Mouse (Mus musculus): ENCODE measurements around the gene Tns2. TPM values are rescaled to one million over a fixed set of nuclear protein-coding genes. Genes with fewer than 3 reads are reported as not detected.
A peak's percentile ranks its signal among the peaks of the same experiment; 100 is the strongest.
"Not testable (repeated sequence)": the region's sequence is repeated elsewhere in the genome, so short reads cannot be mapped to it uniquely, and the experiment has no call there.

Tns2 gene
- polyA plus RNA-seq, 1 experiment from 2014 or later = 14.6 TPM

DNA sequence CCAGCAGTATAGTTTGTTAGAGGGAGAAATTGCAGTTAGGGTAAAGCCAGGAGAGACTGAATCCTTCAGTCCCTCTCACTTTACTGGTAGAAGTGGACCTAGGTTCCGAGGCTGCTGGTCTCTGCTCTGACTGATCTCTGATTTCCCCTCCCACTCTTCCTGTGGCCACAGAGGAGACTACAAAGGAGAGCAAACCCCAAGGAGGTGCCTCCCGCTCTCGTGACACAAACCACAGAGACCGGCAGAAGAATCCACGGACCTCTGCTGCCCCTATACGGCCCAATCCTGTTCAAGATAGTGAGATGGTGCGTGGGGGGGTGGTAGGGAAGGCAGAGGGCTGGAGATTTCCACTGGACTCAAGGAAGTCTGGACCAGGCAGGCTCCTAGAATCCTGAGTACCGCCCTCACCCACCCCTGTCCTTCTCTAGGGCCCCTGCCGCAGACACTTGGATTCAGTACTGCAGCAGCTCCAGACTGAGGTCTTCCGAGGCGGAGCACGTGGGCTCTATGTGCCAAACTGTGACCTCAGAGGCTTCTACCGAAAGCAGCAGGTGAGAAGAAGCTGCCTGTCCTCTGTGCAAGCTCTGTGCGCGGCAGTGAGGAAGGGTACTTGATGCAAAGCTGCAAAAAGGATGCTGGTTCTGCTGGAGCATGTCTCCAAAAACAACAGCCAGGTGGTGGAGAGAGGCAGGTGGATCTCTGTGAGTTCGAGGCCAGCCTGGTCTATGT lies 47.6 kb downstream of the Tns2 start:
- Histone ChIP-seq H3K9me3 (ENCODE audit: control insufficient read depth, low read length) (no peaks in the 10 kb centered on the region), H3K27ac (replicated peaks; ENCODE audit: low read depth, low read length) (no peak overlapping the region), H3K36me3 (ENCODE audit: control insufficient read depth, insufficient read depth, low read length) (no peaks in the 10 kb centered on the region), H3K9ac (ENCODE audit: low read length) (no peak overlapping the region), H3K4me3 (ENCODE audit: low read depth, low read length) (no peak overlapping the region), H3K27me3 (ENCODE audit: control insufficient read depth, insufficient read depth, low read length) (peaks cover 28% of the 10 kb centered on the region), H3K4me2 (ENCODE audit: low read depth, severe bottlenecking) (no peak overlapping the region), H3K4me1 (ENCODE audit: control insufficient read depth, insufficient read depth, low read length) (peaks cover 14% of the 10 kb centered on the region)
- ATAC-seq (ENCODE audit: insufficient number of reproducible peaks, low FRiP score, low TSS enrichment, low read depth) = no peak
- WGBS = 67% methylated on average over 16 of the region's 16 CpGs
- no peak for DNase-seq (ENCODE audit: low spot score)

DNA sequence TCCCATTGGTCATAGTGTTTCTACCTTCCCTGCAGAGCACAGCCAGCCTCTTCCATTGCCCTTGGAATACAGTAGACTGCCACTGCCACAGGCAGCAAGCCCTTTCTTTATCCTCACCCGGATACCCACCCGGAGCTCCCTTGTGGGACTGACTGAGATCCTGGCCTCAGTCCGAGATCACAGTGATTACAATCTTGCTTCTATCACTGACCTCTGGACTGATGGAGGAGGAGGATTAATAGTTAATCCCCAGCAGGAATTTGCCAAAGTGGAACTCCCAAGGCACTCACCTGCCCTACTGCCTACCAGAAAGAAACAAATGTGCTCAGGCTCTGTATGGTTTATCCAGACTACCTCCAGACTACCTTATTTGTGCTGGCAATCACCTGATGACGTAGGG lies 49.3 kb downstream of the Tns2 start:
- Histone ChIP-seq H3K4me2 (ENCODE audit: low read depth, severe bottlenecking) (no peak overlapping the region), H3K27ac (replicated peaks; ENCODE audit: low read depth, low read length) (no peak overlapping the region), H3K27me3 (ENCODE audit: control insufficient read depth, insufficient read depth, low read length) (peaks cover 16% of the 10 kb centered on the region), H3K4me1 (ENCODE audit: control insufficient read depth, insufficient read depth, low read length) (peaks cover 12% of the 10 kb centered on the region), H3K4me3 (ENCODE audit: low read depth, low read length) (no peak overlapping the region), H3K9me3 (ENCODE audit: control insufficient read depth, low read length) (no peaks in the 10 kb centered on the region), H3K36me3 (ENCODE audit: control insufficient read depth, insufficient read depth, low read length) (no peaks in the 10 kb centered on the region), H3K9ac (ENCODE audit: low read length) (no peak overlapping the region)
- DNase-seq (ENCODE audit: low spot score) (no peak), ATAC-seq (ENCODE audit: insufficient number of reproducible peaks, low FRiP score, low TSS enrichment, low read depth) (no peak)
- WGBS = 78% methylated on average over 4 of the region's 4 CpGs

DNA sequence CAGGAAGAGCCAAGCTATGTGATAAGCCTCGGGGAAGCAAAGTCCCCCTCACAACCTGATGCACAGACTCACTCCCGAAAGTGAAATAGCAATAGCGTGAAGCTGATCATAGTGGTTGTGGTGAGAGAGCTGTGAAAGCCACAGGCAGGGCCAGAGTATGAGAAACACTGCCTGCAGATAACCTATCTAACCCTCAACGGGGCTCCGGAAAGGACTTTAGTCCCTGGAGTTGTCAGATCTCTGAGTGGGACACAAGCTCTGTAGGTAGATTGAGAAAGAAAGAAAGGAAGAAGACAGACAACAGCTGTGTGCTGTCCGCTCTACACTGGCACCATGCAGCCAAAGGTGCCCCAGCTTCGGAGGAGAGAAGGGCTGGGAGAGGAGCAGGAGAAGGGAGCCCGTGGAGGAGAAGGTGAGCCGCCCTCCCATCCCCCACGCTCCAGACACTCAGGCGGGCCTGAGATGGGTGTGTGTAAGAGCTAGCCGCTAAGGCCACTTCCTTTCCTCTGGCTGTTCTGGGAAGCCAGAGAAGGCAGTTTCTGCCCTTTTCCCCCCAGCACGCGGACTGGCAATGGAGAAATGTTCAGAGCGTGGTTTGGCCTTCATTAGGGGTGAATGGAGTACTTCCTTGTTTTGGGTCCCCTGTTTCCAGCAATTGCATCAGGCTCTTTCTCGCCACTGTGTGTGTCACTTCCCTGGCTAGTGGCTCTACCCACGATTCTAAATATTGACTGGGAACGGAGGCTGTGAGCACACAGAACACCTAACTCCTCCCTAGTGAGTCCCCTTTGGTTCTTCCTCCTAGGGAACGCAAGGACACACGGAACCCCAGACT lies 50.3 kb downstream of the Tns2 start, which contains the start of gene Soat2:
Gene Soat2, plus strand, starts transcription at position 226 of the 835 bp plus-strand sequence.
- no peak within 1 kb of the TSS for H3K4me2 ChIP-seq (ENCODE audit: low read depth, severe bottlenecking)
- peaks cover 12% of the 10 kb centered on the region for H3K4me1 ChIP-seq (ENCODE audit: control insufficient read depth, insufficient read depth, low read length)
- DNase-seq (ENCODE audit: low spot score) (no peak), ATAC-seq (ENCODE audit: insufficient number of reproducible peaks, low FRiP score, low TSS enrichment, low read depth) (no peak)
- no peak within 1 kb of the TSS for H3K4me3 ChIP-seq (ENCODE audit: low read depth, low read length)
- WGBS = 46% methylated on average over 20 of the region's 20 CpGs
- no peak within 1 kb of the TSS for H3K27ac ChIP-seq (replicated peaks; ENCODE audit: low read depth, low read length)
- H3K27me3 ChIP-seq (ENCODE audit: control insufficient read depth, insufficient read depth, low read length) = peaks cover 6% of the 10 kb centered on the region
- no peaks in the 10 kb centered on the region for H3K36me3 ChIP-seq (ENCODE audit: control insufficient read depth, insufficient read depth, low read length)
- peak within 1 kb of the TSS; percentile 40 for H3K9ac ChIP-seq (ENCODE audit: low read length)
- H3K9me3 ChIP-seq (ENCODE audit: control insufficient read depth, low read length) = no peaks in the 10 kb centered on the region

DNA sequence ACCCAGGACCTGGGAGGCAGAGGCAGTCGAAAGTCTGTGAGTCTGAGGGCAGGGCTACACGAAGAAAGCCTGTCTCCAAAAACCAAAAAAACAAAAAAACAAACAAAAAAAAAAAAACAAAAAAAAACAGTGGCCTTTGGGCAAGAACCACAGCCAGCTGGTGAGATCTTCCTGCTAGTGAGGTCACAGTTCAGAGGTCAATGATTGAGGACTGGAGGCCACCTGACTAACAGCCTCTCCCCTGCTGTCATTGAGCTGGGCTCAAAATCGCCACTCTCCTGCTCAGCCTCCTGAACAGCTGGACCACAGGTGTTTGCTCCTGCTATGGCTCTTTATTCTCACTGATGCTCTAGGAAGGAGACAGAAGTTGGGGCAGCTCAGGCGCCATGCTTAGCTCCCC lies 52.4 kb downstream of the Tns2 start:
- H3K4me1 ChIP-seq (ENCODE audit: control insufficient read depth, insufficient read depth, low read length) = peaks cover 12% of the 10 kb centered on the region
- H3K9me3 ChIP-seq (ENCODE audit: control insufficient read depth, low read length) = no peaks in the 10 kb centered on the region
- H3K4me3 ChIP-seq (ENCODE audit: low read depth, low read length) = no peak overlapping the region
- ATAC-seq (ENCODE audit: insufficient number of reproducible peaks, low FRiP score, low TSS enrichment, low read depth) (no peak), DNase-seq (ENCODE audit: low spot score) (no peak)
- no peaks in the 10 kb centered on the region for H3K36me3 ChIP-seq (ENCODE audit: control insufficient read depth, insufficient read depth, low read length)
- no peak overlapping the region for H3K9ac ChIP-seq (ENCODE audit: low read length)
- no peaks in the 10 kb centered on the region for H3K27me3 ChIP-seq (ENCODE audit: control insufficient read depth, insufficient read depth, low read length)
- H3K27ac ChIP-seq (replicated peaks; ENCODE audit: low read depth, low read length) = peak overlapping the region; percentile 30; the same call in 1 of the 2 replicates
- no peak overlapping the region for H3K4me2 ChIP-seq (ENCODE audit: low read depth, severe bottlenecking)
- WGBS = 35% methylated on average over 4 of the region's 4 CpGs

DNA sequence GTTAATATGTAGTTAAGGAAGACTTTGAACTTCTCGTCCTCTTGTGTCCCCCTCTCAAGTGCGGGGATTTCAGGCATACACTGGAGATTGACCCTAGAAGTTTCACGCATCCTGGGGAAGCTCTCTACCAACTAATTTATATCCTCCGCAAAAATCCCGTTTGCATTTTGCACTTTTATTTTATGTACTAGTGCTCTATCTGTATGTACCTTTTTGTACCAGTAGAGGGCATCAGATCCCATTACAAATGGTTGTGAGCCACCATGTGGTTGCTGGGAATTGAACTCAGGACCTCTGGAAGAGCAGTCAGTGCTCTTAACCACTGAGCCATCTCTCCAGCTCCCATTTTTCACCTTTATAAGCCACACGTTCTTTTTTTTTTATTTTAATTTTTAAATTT lies 54.8 kb downstream of the Tns2 start:
- ATAC-seq (ENCODE audit: insufficient number of reproducible peaks, low FRiP score, low TSS enrichment, low read depth); DNase-seq (ENCODE audit: low spot score); H3K4me2 ChIP-seq (ENCODE audit: low read depth, severe bottlenecking); H3K9ac ChIP-seq (ENCODE audit: low read length); H3K4me3 ChIP-seq (ENCODE audit: low read depth, low read length); H3K9me3 ChIP-seq (ENCODE audit: control insufficient read depth, low read length); H3K27me3 ChIP-seq (ENCODE audit: control insufficient read depth, insufficient read depth, low read length); H3K36me3 ChIP-seq (ENCODE audit: control insufficient read depth, insufficient read depth, low read length); H3K27ac ChIP-seq (replicated peaks; ENCODE audit: low read depth, low read length): not testable (repeated sequence)
- H3K4me1 ChIP-seq (ENCODE audit: control insufficient read depth, insufficient read depth, low read length) = peaks cover 12% of the 10 kb centered on the region
- 91% methylated on average over 6 of the region's 6 CpGs for WGBS

DNA sequence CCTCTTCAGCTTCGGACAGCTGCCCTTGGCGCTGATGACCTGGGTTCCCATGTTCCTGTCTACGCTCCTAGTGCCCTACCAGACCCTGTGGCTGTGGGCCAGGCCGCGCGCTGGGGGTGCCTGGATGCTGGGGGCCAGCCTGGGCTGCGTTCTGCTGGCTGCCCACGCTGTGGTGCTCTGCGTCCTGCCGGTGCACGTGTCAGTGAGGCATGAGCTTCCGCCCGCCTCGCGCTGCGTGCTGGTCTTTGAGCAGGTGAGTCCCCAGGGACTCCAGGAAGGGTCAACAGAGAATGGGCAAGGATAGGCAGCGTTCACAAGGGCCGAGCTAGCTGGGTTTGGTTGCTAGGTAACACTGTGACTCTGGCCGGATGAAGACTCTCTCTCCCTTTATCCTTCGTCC lies 56.6 kb downstream of the Tns2 start:
- Histone ChIP-seq H3K4me1 (ENCODE audit: control insufficient read depth, insufficient read depth, low read length) (peaks cover 3% of the 10 kb centered on the region; the same call in 1 of the 2 replicates), H3K27ac (replicated peaks; ENCODE audit: low read depth, low read length) (no peak overlapping the region), H3K4me3 (ENCODE audit: low read depth, low read length) (no peak overlapping the region), H3K36me3 (ENCODE audit: control insufficient read depth, insufficient read depth, low read length) (no peaks in the 10 kb centered on the region), H3K4me2 (ENCODE audit: low read depth, severe bottlenecking) (no peak overlapping the region), H3K9ac (ENCODE audit: low read length) (no peak overlapping the region), H3K9me3 (ENCODE audit: control insufficient read depth, low read length) (no peaks in the 10 kb centered on the region), H3K27me3 (ENCODE audit: control insufficient read depth, insufficient read depth, low read length) (no peaks in the 10 kb centered on the region)
- 50% methylated on average over 20 of the region's 20 CpGs for whole genome bisulfite sequencing
- no peak for DNase-seq (ENCODE audit: low spot score)
- ATAC-seq (ENCODE audit: insufficient number of reproducible peaks, low FRiP score, low TSS enrichment, low read depth) = no peak

DNA sequence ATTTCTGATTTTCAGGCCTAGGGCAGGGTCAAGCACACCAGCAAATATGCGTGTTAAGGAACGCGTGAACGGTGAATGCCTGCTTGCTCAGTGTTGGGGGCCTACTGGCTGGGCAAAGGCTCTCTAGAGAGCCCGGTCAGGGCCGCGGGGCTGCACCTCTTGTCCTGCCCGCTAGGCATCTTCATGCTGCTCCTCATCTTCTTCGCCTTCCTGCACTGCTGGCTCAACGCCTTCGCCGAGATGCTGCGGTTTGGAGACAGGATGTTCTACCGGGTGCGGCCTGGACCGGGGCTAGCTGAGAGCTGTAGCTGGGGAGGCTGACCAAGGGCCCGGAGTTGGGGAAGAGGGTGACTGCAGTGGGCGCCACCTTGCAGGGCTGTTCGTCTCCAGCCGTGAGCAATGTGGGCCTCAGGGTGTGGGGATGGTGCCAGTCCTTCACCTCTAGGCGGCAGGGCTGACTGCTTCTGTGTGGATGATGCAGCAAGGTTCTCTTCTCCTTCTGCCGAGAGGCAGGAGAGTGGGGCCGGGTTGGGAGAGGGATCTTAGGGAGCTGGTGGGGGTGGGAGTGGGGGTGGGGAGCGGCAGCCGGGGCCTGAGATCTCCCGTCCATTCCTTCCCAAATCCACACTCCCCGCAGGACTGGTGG lies 60.3 kb downstream of the Tns2 start:
- Histone ChIP-seq H3K4me2 (ENCODE audit: low read depth, severe bottlenecking) (no peak overlapping the region), H3K9ac (ENCODE audit: low read length) (no peak overlapping the region), H3K27me3 (ENCODE audit: control insufficient read depth, insufficient read depth, low read length) (no peaks in the 10 kb centered on the region), H3K36me3 (ENCODE audit: control insufficient read depth, insufficient read depth, low read length) (no peaks in the 10 kb centered on the region), H3K9me3 (ENCODE audit: control insufficient read depth, low read length) (no peaks in the 10 kb centered on the region), H3K27ac (replicated peaks; ENCODE audit: low read depth, low read length) (no peak overlapping the region), H3K4me1 (ENCODE audit: control insufficient read depth, insufficient read depth, low read length) (no peaks in the 10 kb centered on the region), H3K4me3 (ENCODE audit: low read depth, low read length) (no peak overlapping the region)
- DNase-seq (ENCODE audit: low spot score) (no peak), ATAC-seq (ENCODE audit: insufficient number of reproducible peaks, low FRiP score, low TSS enrichment, low read depth) (no peak)
- WGBS = 57% methylated on average over 27 of the region's 27 CpGs

DNA sequence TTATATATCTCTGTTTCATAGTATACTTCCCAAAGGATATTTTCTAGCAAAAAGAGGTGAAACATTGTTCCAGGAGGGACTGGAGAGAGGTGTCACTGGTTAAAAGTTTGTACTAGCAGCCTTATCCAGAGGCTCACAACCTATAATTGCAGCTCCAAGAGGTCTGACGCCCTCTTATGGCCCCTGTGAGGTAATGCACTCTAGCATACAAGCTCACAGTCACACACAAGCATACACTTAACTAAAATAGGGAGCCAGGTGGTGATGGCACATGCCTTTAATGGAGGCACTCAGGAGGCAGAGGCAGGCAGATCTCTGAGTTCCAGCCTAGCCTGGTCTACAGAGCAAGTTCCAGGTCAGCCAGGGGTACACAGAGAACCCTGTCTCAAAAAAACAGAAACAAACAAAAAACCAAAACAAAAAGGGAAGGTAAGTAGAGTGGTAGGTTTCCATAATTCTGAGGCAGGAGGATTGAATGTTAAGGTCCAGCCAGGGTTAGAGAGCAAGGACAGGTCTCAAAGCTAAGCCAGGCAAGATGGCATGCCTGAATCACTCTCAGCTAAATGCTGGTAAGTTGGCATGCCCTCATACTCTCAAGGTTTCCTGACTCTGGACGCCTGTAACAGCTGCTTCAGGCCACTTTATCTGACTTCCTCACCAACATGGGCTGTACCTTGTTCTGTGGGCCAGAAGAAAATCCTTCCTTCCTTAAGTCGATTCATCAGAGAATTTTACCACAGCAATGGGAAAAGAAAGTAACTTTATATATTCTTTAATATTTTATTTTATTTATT lies 63.9 kb downstream of the Tns2 start:
- Histone ChIP-seq H3K4me1 (ENCODE audit: control insufficient read depth, insufficient read depth, low read length) (peaks cover 11% of the 10 kb centered on the region; the same call in 1 of the 2 replicates), H3K4me2 (ENCODE audit: low read depth, severe bottlenecking) (no peak overlapping the region), H3K27me3 (ENCODE audit: control insufficient read depth, insufficient read depth, low read length) (no peaks in the 10 kb centered on the region), H3K36me3 (ENCODE audit: control insufficient read depth, insufficient read depth, low read length) (no peaks in the 10 kb centered on the region), H3K9me3 (ENCODE audit: control insufficient read depth, low read length) (no peaks in the 10 kb centered on the region), H3K27ac (replicated peaks; ENCODE audit: low read depth, low read length) (no peak overlapping the region), H3K9ac (ENCODE audit: low read length) (no peak overlapping the region), H3K4me3 (ENCODE audit: low read depth, low read length) (no peak overlapping the region)
- no peak for DNase-seq (ENCODE audit: low spot score)
- no peak for ATAC-seq (ENCODE audit: insufficient number of reproducible peaks, low FRiP score, low TSS enrichment, low read depth)
- WGBS = 62% methylated on average over 3 of the region's 3 CpGs
